In genomic region chr6:48874576-48874975, GRCm38 (mm10) we compare ENCODE assay signal across 31 mouse cellular contexts. TPM values are rescaled to one million over a fixed set of nuclear protein-coding genes. Genes with fewer than 3 reads are reported as not detected.
DNase-seq lines count a peak whose midpoint lies in the region; ATAC-seq and TF ChIP-seq lines count a peak whose summit lies in the region.
"Had no signal": no experiment of that assay in that cellular context is flagged by ENCODE, and none has a peak within 500 bp of the region (broad histone marks: within the 10 kb centered on the region; RNA-seq: fewer than 3 reads in every experiment).

No protein-coding gene starts in this region.

- H3K4me1 ChIP-seq in heart, adult 2 months (ENCODE audit: control insufficient read depth, insufficient read depth, low read length) = no peaks in the 10 kb centered on the region
- no peaks in the 10 kb centered on the region; the same call in 1 of the 2 replicates for H3K4me1 ChIP-seq in midbrain, embryonic 10.5 days
- H3K4me1 ChIP-seq in midbrain, embryonic 13.5 days (replicated peaks) = no peaks in the 10 kb centered on the region
- H3K4me1 ChIP-seq in intestine, postnatal 0 days (replicated peaks; ENCODE audit: control insufficient read depth, insufficient read depth, low read length) = peaks cover 7% of the 10 kb centered on the region; the same call in 1 of the 2 replicates
- H3K4me1 ChIP-seq: forebrain, embryonic 10.5 days; forebrain, embryonic 13.5 days had no signal

- H3K79me2 ChIP-seq in heart, adult 2 months (replicated peaks; ENCODE audit: control insufficient read depth, insufficient read depth, low read length) = no peaks in the 10 kb centered on the region

- peak; percentile 39 for DNase-seq in heart, adult 11 months
- no peak for DNase-seq in heart, adult 2 months
- peak; percentile 3 for DNase-seq in kidney, adult 18-20 months
- DNase-seq in kidney, postnatal 10 days = no peak
- DNase-seq in midbrain, embryonic 10.5 days (ENCODE audit: low spot score) = peak; percentile 5
- DNase-seq in adrenal gland, postnatal 36 days = no peak
- DNase-seq: adrenal gland, adult 8-10 months; adrenal gland, postnatal 25 days; cerebellum, adult 18-20 months; cerebellum, adult 9-10 months; cerebellum, postnatal 14 days; gastrocnemius, postnatal 10 days; gastrocnemius, postnatal 36 days had no signal

- no peak overlapping the region for H3K27ac ChIP-seq in heart, adult 2 months
- no peak overlapping the region for H3K27ac ChIP-seq in midbrain, embryonic 10.5 days (replicated peaks)
- no peak overlapping the region for H3K27ac ChIP-seq in midbrain, embryonic 13.5 days
- H3K27ac ChIP-seq in intestine, postnatal 0 days (ENCODE audit: low read depth, low read length) = peak overlapping the region; percentile 87
- H3K27ac ChIP-seq: forebrain, embryonic 10.5 days; forebrain, embryonic 13.5 days; hindbrain, embryonic 12.5 days had no signal

- WGBS in heart, adult 2 months = 84% methylated on average over 4 of the region's 4 CpGs
- WGBS in midbrain, embryonic 10.5 days = 86% methylated on average over 4 of the region's 4 CpGs
- WGBS in midbrain, embryonic 13.5 days = 85% methylated on average over 4 of the region's 4 CpGs
- 49% methylated on average over 4 of the region's 4 CpGs for WGBS in intestine, postnatal 0 days

- TF ChIP-seq CTCF in heart, adult 2 months (IDR thresholded peaks at IDR 0.05) = no peak
- no peak for TF ChIP-seq CTCF in intestine, postnatal 0 days (IDR thresholded peaks at IDR 0.05; ENCODE audit: low read depth)

- no peaks in the 10 kb centered on the region for H3K9me3 ChIP-seq in midbrain, embryonic 10.5 days (replicated peaks)
- no peaks in the 10 kb centered on the region for H3K9me3 ChIP-seq in midbrain, embryonic 13.5 days
- no peaks in the 10 kb centered on the region for H3K9me3 ChIP-seq in intestine, postnatal 0 days (ENCODE audit: control insufficient read depth)
- H3K9me3 ChIP-seq: forebrain, embryonic 10.5 days; forebrain, embryonic 13.5 days; hindbrain, embryonic 12.5 days had no signal

- no peak overlapping the region for H3K9ac ChIP-seq in heart, adult 2 months (ENCODE audit: low read depth, low read length)
- no peak overlapping the region for H3K9ac ChIP-seq in midbrain, embryonic 13.5 days (replicated peaks)
- H3K9ac ChIP-seq in intestine, postnatal 0 days (ENCODE audit: low read depth, low read length) = peak overlapping the region; percentile 17; the same call in 1 of the 2 replicates
- H3K9ac ChIP-seq: forebrain, embryonic 13.5 days; hindbrain, embryonic 12.5 days had no signal

- H3K27me3 ChIP-seq in heart, adult 2 months (ENCODE audit: control insufficient read depth, insufficient read depth, low read length) = no peaks in the 10 kb centered on the region
- H3K27me3 ChIP-seq in midbrain, embryonic 10.5 days (ENCODE audit: low read depth, poor library complexity, severe bottlenecking) = no peaks in the 10 kb centered on the region
- H3K27me3 ChIP-seq in midbrain, embryonic 13.5 days = peaks cover under 1% of the 10 kb centered on the region; the same call in 1 of the 2 replicates
- no peaks in the 10 kb centered on the region for H3K27me3 ChIP-seq in intestine, postnatal 0 days (replicated peaks; ENCODE audit: control insufficient read depth, insufficient read depth, low read length)
- H3K27me3 ChIP-seq: hindbrain, embryonic 12.5 days had no signal

- H3K36me3 ChIP-seq in heart, adult 2 months (ENCODE audit: control insufficient read depth, insufficient read depth, low read length) = no peaks in the 10 kb centered on the region
- H3K36me3 ChIP-seq in midbrain, embryonic 10.5 days = no peaks in the 10 kb centered on the region
- no peaks in the 10 kb centered on the region for H3K36me3 ChIP-seq in midbrain, embryonic 13.5 days
- no peaks in the 10 kb centered on the region for H3K36me3 ChIP-seq in intestine, postnatal 0 days (ENCODE audit: control insufficient read depth, insufficient read depth)
- H3K36me3 ChIP-seq: forebrain, embryonic 10.5 days; hindbrain, embryonic 12.5 days had no signal

- H3K4me2 ChIP-seq in midbrain, embryonic 13.5 days (replicated peaks) = no peak overlapping the region
- H3K4me2 ChIP-seq in intestine, postnatal 0 days (replicated peaks; ENCODE audit: low read depth) = peak overlapping the region; percentile 30; the same call in 1 of the 2 replicates
- H3K4me2 ChIP-seq: forebrain, embryonic 13.5 days; heart, embryonic 11.5 days; hindbrain, embryonic 12.5 days had no signal

- TF ChIP-seq POLR2A in heart, adult 2 months (IDR thresholded peaks at IDR 0.05; ENCODE audit: insufficient read depth, low read depth, low read length) = no peak

- intact Hi-C loops in heart, adult 2 months (cut with DNase I) = no loop called here

- ATAC-seq in midbrain, embryonic 13.5 days = no peak
- ATAC-seq in intestine, postnatal 0 days = peak; percentile 70
- ATAC-seq: activated CD4-positive, CD25-positive, alpha-beta regulatory T cell, adult 4 months; forebrain, embryonic 13.5 days; forebrain, embryonic 16.5 days; hindbrain, embryonic 16.5 days had no signal

- H3K4me3 ChIP-seq in heart, adult 2 months = no peak overlapping the region
- H3K4me3 ChIP-seq in midbrain, embryonic 10.5 days = no peak overlapping the region
- no peak overlapping the region for H3K4me3 ChIP-seq in midbrain, embryonic 13.5 days (replicated peaks)
- no peak overlapping the region for H3K4me3 ChIP-seq in intestine, postnatal 0 days (ENCODE audit: low read depth, low read length)
- H3K4me3 ChIP-seq: forebrain, embryonic 10.5 days; forebrain, embryonic 13.5 days; hindbrain, embryonic 12.5 days had no signal

- TF ChIP-seq EP300 in heart, adult 2 months (IDR thresholded peaks at IDR 0.05; ENCODE audit: insufficient read depth, low read depth, low read length) = no peak

RNA-seq across cellular contexts. Expression of gene Aoc1, which starts 1.9 kb away (rescaled TPM):
- not detected for total RNA-seq in heart, adult 2 months (2021)
- polyA plus RNA-seq in heart, adult 2 months (2012; rRNA removed) = 0.23 and 1.1 TPM in 2 replicates
- polyA plus RNA-seq in midbrain, embryonic 10.5 days (2016; fragmentation: Nextera tagmentation; extraction: Ambion mirVana) = not detected in 2 replicates
- 0.09 TPM in 1 of 2 replicates, not detected in the other for polyA plus RNA-seq in midbrain, embryonic 13.5 days (2015; fragmentation: Nextera tagmentation; extraction: Ambion mirVana)
- 101 and 106 TPM in 2 replicates for polyA plus RNA-seq in intestine, postnatal 0 days (2015; fragmentation: Nextera tagmentation; extraction: Ambion mirVana)
- total RNA-seq in adrenal gland, postnatal 36 days (2021) = not detected
- total RNA-seq: adrenal gland, adult 8-10 months; adrenal gland, postnatal 25 days; gastrocnemius, adult 18-20 months; gastrocnemius, postnatal 10 days; gastrocnemius, postnatal 36 days; heart, postnatal 25 days; hematopoietic stem cell, adult 5-6 weeks had no signal
- polyA plus RNA-seq: activated CD4-positive, CD25-positive, alpha-beta regulatory T cell, adult 4 months; embryonic facial prominence, embryonic 11.5 days; forebrain, embryonic 13.5 days; forebrain, embryonic 16.5 days; heart, embryonic 11.5 days; heart, embryonic 14.5 days; heart, postnatal 0 days; hindbrain, embryonic 12.5 days; hindbrain, embryonic 16.5 days had no signal

RNA-seq across cellular contexts. Expression of gene Tmem176b, which starts 33.3 kb away (rescaled TPM):
- 10 to 100 TPM; 41.6 to 53.0 TPM for total RNA-seq in heart, adult 2 months (2021)
- 104 and 108 TPM in 2 replicates for polyA plus RNA-seq in heart, adult 2 months (2012; rRNA removed)
- 24.0 and 46.1 TPM in 2 replicates for polyA plus RNA-seq in midbrain, embryonic 10.5 days (2016; fragmentation: Nextera tagmentation; extraction: Ambion mirVana)
- 93.2 and 108 TPM in 2 replicates for polyA plus RNA-seq in midbrain, embryonic 13.5 days (2015; fragmentation: Nextera tagmentation; extraction: Ambion mirVana)
- 319 and 320 TPM in 2 replicates for polyA plus RNA-seq in intestine, postnatal 0 days (2015; fragmentation: Nextera tagmentation; extraction: Ambion mirVana)
- total RNA-seq in adrenal gland, postnatal 36 days (2021) = 100 to 1,000 TPM; 506 to 589 TPM

RNA-seq across cellular contexts. Expression of gene Tmem176a, which starts 33.9 kb away (rescaled TPM):
- 10 to 100 TPM; 17.0 to 22.0 TPM for total RNA-seq in heart, adult 2 months (2021)
- 19.3 and 28.1 TPM in 2 replicates for polyA plus RNA-seq in heart, adult 2 months (2012; rRNA removed)
- 10.9 and 14.4 TPM in 2 replicates for polyA plus RNA-seq in midbrain, embryonic 10.5 days (2016; fragmentation: Nextera tagmentation; extraction: Ambion mirVana)
- 16.4 and 19.4 TPM in 2 replicates for polyA plus RNA-seq in midbrain, embryonic 13.5 days (2015; fragmentation: Nextera tagmentation; extraction: Ambion mirVana)
- polyA plus RNA-seq in intestine, postnatal 0 days (2015; fragmentation: Nextera tagmentation; extraction: Ambion mirVana) = 180 and 193 TPM in 2 replicates
- 100 to 1,000 TPM; 293 to 327 TPM for total RNA-seq in adrenal gland, postnatal 36 days (2021)

RNA-seq across cellular contexts. Expression of gene 1600015I10Rik, which starts 55.1 kb away (rescaled TPM):
- not detected for total RNA-seq in heart, adult 2 months (2021)
- 0.08 and 0.12 TPM in 2 replicates for polyA plus RNA-seq in heart, adult 2 months (2012; rRNA removed)
- polyA plus RNA-seq in midbrain, embryonic 10.5 days (2016; fragmentation: Nextera tagmentation; extraction: Ambion mirVana) = not detected in 2 replicates
- polyA plus RNA-seq in midbrain, embryonic 13.5 days (2015; fragmentation: Nextera tagmentation; extraction: Ambion mirVana) = not detected in 2 replicates
- not detected in 2 replicates for polyA plus RNA-seq in intestine, postnatal 0 days (2015; fragmentation: Nextera tagmentation; extraction: Ambion mirVana)
- not detected for total RNA-seq in adrenal gland, postnatal 36 days (2021)
- total RNA-seq: adrenal gland, adult 8-10 months; adrenal gland, postnatal 25 days; ES-E14; gastrocnemius, adult 18-20 months; gastrocnemius, postnatal 10 days; gastrocnemius, postnatal 36 days; granulocyte monocyte progenitor cell, adult 5-6 weeks; heart, postnatal 25 days; hematopoietic stem cell, adult 5-6 weeks had no signal
- polyA plus RNA-seq: activated CD4-positive, CD25-positive, alpha-beta regulatory T cell, adult 4 months; embryonic facial prominence, embryonic 11.5 days; embryonic facial prominence, embryonic 14.5 days; forebrain, embryonic 10.5 days; forebrain, embryonic 13.5 days; forebrain, embryonic 16.5 days; hindbrain, embryonic 12.5 days; hindbrain, embryonic 16.5 days had no signal

Comparison
In these comparisons a context has a peak if more than half of its experiments do, and no peak if none do; other contexts are left out.
1. DNase-seq: peak in heart, adult 11 months (single experiment), kidney, adult 18-20 months (single experiment) and midbrain, embryonic 10.5 days (single experiment); none in heart, adult 2 months (0 of 2), kidney, postnatal 10 days (single experiment) and adrenal gland, postnatal 36 days (0 of 2).
2. RNA of gene Aoc1, which starts 1.9 kb away (polyA plus RNA-seq): 101 to 106 TPM in intestine, postnatal 0 days; 0.23 to 1.1 TPM in heart, adult 2 months, not detected in midbrain, embryonic 10.5 days and 0.09 TPM in midbrain, embryonic 13.5 days; every median in the first group is over 10 times any median in the second.